Mouse (Mus musculus): ENCODE data around the gene Hes1.

Gene Hes1

GRCm38 (mm10) chr16:30063984-30064453 lies at the start of gene Hes1:
TSS of gene Hes1 (plus strand) at chr16:30064384.
- peak; percentile 81 for DNase-seq (ENCODE audit: low spot score)

- DNase-seq (ENCODE audit: low spot score) = no peak
Measured at GRCm38 (mm10) chr16:30016064-30016463, 48.1 kb upstream of the Hes1 start.

- DNase-seq (ENCODE audit: low spot score) = no peak
Measured at GRCm38 (mm10) chr16:30020124-30020523, 44.1 kb upstream of the Hes1 start.

- DNase-seq (ENCODE audit: low spot score) = no peak
Measured at GRCm38 (mm10) chr16:30022352-30022751, 41.8 kb upstream of the Hes1 start.

GRCm38 (mm10) chr16:30022890-30023797 lies 41.0 kb upstream of the Hes1 start:
- DNase-seq (ENCODE audit: low spot score) = peak; percentile 21

GRCm38 (mm10) chr16:30024681-30025262 lies 39.4 kb upstream of the Hes1 start:
- DNase-seq (ENCODE audit: low spot score) = no peak

GRCm38 (mm10) chr16:30028184-30028583 lies 36.0 kb upstream of the Hes1 start:
- no peak for DNase-seq (ENCODE audit: low spot score)

GRCm38 (mm10) chr16:30029264-30030003 lies 34.8 kb upstream of the Hes1 start:
- no peak for DNase-seq (ENCODE audit: low spot score)

GRCm38 (mm10) chr16:30032326-30032904 lies 31.8 kb upstream of the Hes1 start:
- no peak for DNase-seq (ENCODE audit: low spot score)

- DNase-seq (ENCODE audit: low spot score) = no peak
Measured at GRCm38 (mm10) chr16:30033390-30033789, 30.8 kb upstream of the Hes1 start.

- no peak for DNase-seq (ENCODE audit: low spot score)
Measured at GRCm38 (mm10) chr16:30034001-30034400, 30.2 kb upstream of the Hes1 start.

- no peak for DNase-seq (ENCODE audit: low spot score)
Measured at GRCm38 (mm10) chr16:30034521-30034920, 29.7 kb upstream of the Hes1 start.

- no peak for DNase-seq (ENCODE audit: low spot score)
Measured at GRCm38 (mm10) chr16:30034979-30035440, 29.2 kb upstream of the Hes1 start.

- DNase-seq (ENCODE audit: low spot score) = no peak
Measured at GRCm38 (mm10) chr16:30036104-30036503, 28.1 kb upstream of the Hes1 start.

- DNase-seq (ENCODE audit: low spot score) = no peak
Measured at GRCm38 (mm10) chr16:30038663-30039593, 25.3 kb upstream of the Hes1 start.

- no peak for DNase-seq (ENCODE audit: low spot score)
Measured at GRCm38 (mm10) chr16:30039841-30040240, 24.3 kb upstream of the Hes1 start.

GRCm38 (mm10) chr16:30042859-30043258 lies 21.3 kb upstream of the Hes1 start:
- no peak for DNase-seq (ENCODE audit: low spot score)

GRCm38 (mm10) chr16:30045615-30046014 lies 18.6 kb upstream of the Hes1 start:
- DNase-seq (ENCODE audit: low spot score) = no peak

GRCm38 (mm10) chr16:30047010-30047409 lies 17.2 kb upstream of the Hes1 start:
- DNase-seq (ENCODE audit: low spot score) = no peak

- DNase-seq (ENCODE audit: low spot score) = no peak
Measured at GRCm38 (mm10) chr16:30047421-30047831, 16.8 kb upstream of the Hes1 start.
